Mouse (Mus musculus) erythroblast, embryonic 14.5 days (primary cell): ENCODE data around the gene Dct. TPM values are rescaled to one million over a fixed set of nuclear protein-coding genes. Genes with fewer than 3 reads are reported as not detected.

Experiments used
- H3K27me3 ChIP-seq: 2 replicates; pipeline ENCODE4 v1.6.1; 2012; ENCODE audit warnings: inconsistent platforms; ENCODE audit not compliant: control insufficient read depth
- H3K36me3 ChIP-seq: 2 replicates; pipeline ENCODE4 v1.6.1; 2012; ENCODE audit warnings: mild to moderate bottlenecking, inconsistent platforms; ENCODE audit not compliant: control insufficient read depth
- H3K4me1 ChIP-seq: 2 replicates; pipeline ENCODE4 v1.6.1; 2012; ENCODE audit warnings: inconsistent platforms; ENCODE audit not compliant: control insufficient read depth
- H3K4me3 ChIP-seq: replicated peaks from 2 replicates; pipeline ENCODE3; 2012; ENCODE audit warnings: moderate library complexity, mild to moderate bottlenecking, inconsistent platforms
- H3K9me3 ChIP-seq: 2 replicates; pipeline ENCODE4 v1.6.1; 2012; ENCODE audit warnings: low read length, inconsistent platforms, mixed read lengths; ENCODE audit not compliant: control insufficient read depth
- GATA1 ChIP-seq: IDR thresholded peaks from 2 replicates; pipeline ENCODE4 v1.6.1; 2012; ENCODE audit warnings: low read length, inconsistent platforms, mixed read lengths
- TAL1 ChIP-seq: IDR thresholded peaks from 3 replicates; pipeline ENCODE4 v1.6.1; 2012; ENCODE audit warnings: low read length, inconsistent platforms, mixed read lengths
- polyA plus RNA-seq: library from polyadenylated mRNA; stranded (reverse); fragments of >175 nt; gene quantifications from 2 replicates; pipeline ENCODE4 v1.2.3, GENCODE M21; 2012

Dct gene
- polyA plus RNA-seq, 1 experiment = not detected

DNA sequence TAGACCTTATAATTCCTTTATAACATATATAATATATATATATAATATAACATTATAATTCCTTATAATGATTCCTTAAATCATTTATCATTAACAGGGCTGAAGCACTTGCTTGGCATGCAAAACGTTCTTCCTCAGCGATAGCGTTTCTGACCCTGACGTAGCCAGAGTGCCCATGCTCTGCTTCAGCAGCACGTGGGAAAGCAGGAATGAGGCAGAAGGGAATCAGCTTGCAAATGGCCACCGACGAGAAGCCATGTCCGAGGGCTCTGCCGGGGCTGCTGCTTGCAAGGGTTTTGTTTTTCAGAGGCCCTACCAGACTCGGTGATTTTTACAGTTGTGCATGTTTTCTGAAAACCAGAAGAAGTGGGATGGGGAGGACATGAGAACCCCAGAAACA is 1.6 kb downstream of the Dct start:
- H3K4me3 ChIP-seq = no peak overlapping the region
- H3K36me3 ChIP-seq = no peaks in the 10 kb centered on the region
- no peak for TF ChIP-seq TAL1
- no peak for TF ChIP-seq GATA1
- H3K9me3 ChIP-seq = no peaks in the 10 kb centered on the region
- no peaks in the 10 kb centered on the region for H3K4me1 ChIP-seq
- no peaks in the 10 kb centered on the region; the same call in 1 of the 2 replicates for H3K27me3 ChIP-seq

DNA sequence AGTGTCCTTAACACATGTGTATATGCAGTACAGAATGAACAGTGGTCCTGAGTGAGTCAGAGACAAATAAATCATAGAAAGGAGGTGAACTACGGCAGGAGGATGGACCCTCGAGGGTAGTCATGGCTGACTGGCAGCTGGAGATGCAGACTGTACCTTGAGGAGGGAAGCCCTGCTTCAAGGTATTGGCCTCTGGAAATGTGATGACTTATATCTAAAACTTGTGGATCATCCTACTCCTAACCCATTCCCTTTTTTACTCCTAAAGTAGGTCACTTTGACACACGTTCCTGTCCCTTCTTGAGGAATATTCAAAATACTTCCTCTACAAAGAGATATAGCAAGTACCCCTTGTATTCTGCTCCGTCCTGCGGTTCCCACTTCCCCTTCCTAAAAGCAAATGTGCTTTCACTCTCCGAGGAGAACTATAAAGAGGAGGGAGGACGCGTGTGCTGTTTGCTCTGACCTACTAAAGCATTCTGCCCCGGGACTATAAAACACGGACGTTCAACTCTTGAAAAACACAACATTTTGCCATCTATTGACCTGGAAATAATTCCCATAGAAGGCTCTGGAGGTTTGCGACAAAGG is 2.3 kb downstream of the Dct start:
- Histone ChIP-seq H3K4me1 (no peaks in the 10 kb centered on the region), H3K27me3 (no peaks in the 10 kb centered on the region; the same call in 1 of the 2 replicates), H3K4me3 (no peak overlapping the region), H3K9me3 (no peaks in the 10 kb centered on the region), H3K36me3 (no peaks in the 10 kb centered on the region)
- no peak for TF ChIP-seq TAL1
- TF ChIP-seq GATA1 = no peak

DNA sequence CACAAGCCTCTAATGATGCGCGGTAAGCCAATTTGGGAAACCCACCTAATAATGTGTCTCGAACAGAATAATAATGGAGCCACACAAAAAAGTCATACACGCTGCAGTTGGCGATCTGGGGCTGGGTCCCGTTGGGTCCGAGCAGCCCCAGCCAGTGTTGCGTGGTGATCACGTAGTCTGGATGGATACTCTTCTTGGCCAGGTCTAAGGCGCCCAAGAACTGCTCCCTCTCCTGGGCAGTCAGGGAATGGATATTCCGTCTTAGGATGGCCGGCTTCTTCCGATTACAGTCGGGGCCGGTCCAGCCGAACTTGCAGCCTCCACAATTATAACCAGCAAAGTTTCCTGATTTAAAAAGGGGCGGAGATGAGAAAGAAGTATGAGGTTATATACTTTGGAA is 9.1 kb downstream of the Dct start:
- TF ChIP-seq TAL1 = no peak
- no peak for TF ChIP-seq GATA1
- no peaks in the 10 kb centered on the region for H3K36me3 ChIP-seq
- no peak overlapping the region for H3K4me3 ChIP-seq
- H3K27me3 ChIP-seq = no peaks in the 10 kb centered on the region; the same call in 1 of the 2 replicates
- no peaks in the 10 kb centered on the region for H3K4me1 ChIP-seq
- H3K9me3 ChIP-seq = no peaks in the 10 kb centered on the region

DNA sequence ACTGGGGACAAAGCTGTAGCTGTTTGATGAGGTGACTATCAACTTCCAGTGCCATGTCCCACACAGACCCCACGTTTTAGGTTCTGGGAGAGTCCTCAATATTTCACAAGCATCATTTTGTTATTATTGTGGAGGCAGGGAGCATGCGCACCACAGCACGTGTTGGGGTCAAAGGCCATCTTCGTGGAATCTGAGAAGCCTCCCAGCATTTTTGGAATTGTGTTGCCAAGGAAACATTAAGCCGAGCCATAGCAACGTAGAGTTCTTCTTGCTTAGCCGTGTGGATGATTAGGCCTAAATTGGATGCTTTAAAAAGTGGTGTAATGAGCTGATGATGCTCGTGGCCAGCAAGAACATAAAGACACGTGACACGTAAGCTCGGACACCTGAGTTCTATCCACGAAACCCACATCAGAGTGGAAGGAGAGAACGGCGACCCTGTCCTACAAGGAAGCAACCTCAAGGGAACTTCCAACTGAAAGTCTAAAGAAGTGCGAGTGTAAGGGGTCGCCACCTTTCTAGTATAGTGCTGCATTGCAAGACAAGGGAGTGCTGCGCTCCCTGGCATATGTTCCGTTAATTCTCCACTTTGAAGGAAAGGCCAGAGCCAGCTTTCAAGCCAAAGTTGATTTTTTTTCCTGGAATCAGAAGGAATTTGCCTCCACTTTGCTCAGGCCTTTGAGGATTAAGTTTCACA is 9.8 kb downstream of the Dct start:
- no peaks in the 10 kb centered on the region for H3K9me3 ChIP-seq
- H3K4me1 ChIP-seq = no peaks in the 10 kb centered on the region
- no peak for TF ChIP-seq GATA1
- no peak for TF ChIP-seq TAL1
- H3K27me3 ChIP-seq = no peaks in the 10 kb centered on the region; the same call in 1 of the 2 replicates
- H3K36me3 ChIP-seq = no peaks in the 10 kb centered on the region
- no peak overlapping the region for H3K4me3 ChIP-seq

DNA sequence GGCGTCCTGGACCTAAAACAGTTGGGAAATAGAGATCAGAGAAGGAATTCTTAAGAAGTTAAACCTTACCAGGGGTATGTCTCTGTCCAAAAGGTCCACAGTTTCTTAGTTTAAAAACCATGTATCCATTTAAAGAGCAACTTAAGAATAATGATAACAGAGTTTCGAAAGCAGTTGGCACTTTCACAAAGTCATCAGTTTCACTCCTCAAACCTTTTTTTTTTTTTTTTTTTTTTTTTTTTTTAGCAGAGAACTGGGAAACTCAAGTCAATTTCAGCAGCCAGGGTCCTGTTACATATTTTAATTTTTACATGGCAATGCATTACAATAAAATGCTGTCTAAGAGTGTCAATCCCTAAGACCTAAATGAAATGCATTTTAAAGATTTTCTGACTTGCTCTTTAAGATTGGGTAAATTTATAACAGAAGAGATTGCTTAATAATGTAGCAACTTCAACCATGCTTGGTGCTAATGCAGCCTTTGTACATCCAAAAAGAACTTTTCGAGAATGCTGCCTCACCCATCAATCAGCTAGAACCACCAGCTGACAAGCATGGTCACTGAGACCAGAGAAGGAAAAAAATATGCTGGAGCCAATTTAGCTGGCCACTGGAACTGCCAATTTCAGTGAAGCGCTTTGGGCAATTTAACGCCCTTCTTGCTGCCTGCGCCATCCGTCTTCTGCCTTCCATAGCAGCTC is 11.3 kb downstream of the Dct start:
- no peaks in the 10 kb centered on the region for H3K4me1 ChIP-seq
- TF ChIP-seq GATA1 (no peak), TAL1 (no peak)

DNA sequence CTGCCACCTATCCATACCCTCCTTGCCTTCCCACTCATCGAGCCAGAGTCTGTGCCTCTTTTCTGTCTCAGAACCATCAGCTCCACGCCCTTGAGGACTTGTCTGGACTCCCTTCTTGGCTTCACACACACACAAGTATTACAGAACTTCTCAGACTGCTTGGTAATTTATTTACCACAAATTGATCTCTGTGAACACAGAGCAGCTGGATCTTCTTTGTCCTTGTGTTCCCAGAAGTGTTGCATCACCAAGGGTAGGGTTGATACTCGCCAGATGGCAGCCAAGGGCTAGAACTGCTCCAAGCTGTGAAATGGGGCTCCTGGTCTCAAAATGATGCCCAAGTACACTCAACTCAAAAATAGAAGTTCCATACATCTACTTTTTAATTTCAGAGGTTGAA is 13.0 kb downstream of the Dct start:
- peaks cover 2% of the 10 kb centered on the region for H3K9me3 ChIP-seq
- H3K27me3 ChIP-seq = no peaks in the 10 kb centered on the region; the same call in 1 of the 2 replicates
- no peak overlapping the region for H3K4me3 ChIP-seq
- TF ChIP-seq GATA1 = no peak
- TF ChIP-seq TAL1 = no peak
- no peaks in the 10 kb centered on the region for H3K36me3 ChIP-seq
- H3K4me1 ChIP-seq = no peaks in the 10 kb centered on the region

More for the DNA sequence above, 11.3 kb downstream of the Dct start:
- Histone ChIP-seq H3K27me3 (no peaks in the 10 kb centered on the region; the same call in 1 of the 2 replicates), H3K36me3 (no peaks in the 10 kb centered on the region), H3K9me3 (no peaks in the 10 kb centered on the region; the same call in 1 of the 2 replicates), H3K4me3 (no peak overlapping the region)

DNA sequence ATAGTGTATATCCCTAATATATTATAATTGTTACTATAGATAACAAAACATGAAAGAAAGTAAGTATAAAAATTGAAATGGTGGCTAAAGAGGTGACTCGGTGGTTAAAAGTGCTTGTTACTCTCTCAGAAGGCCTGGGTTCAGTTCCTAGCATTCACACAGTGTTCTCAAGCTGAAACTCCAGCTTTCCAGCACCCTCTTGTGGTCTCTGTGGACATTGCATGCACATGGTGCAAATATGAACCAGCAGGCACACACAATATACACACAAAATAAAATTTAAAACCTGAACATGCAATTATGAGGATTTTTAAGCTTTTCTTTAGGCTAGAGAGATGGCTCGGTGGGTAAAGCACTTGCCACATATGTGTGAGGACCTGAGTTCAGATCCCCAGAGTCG is 24.5 kb downstream of the Dct start:
- H3K4me1 ChIP-seq = no peaks in the 10 kb centered on the region
- H3K4me3 ChIP-seq = no peak overlapping the region
- no peak for TF ChIP-seq GATA1
- TF ChIP-seq TAL1 = no peak
- no peaks in the 10 kb centered on the region for H3K36me3 ChIP-seq
- peaks cover 32% of the 10 kb centered on the region for H3K9me3 ChIP-seq
- H3K27me3 ChIP-seq = no peaks in the 10 kb centered on the region

DNA sequence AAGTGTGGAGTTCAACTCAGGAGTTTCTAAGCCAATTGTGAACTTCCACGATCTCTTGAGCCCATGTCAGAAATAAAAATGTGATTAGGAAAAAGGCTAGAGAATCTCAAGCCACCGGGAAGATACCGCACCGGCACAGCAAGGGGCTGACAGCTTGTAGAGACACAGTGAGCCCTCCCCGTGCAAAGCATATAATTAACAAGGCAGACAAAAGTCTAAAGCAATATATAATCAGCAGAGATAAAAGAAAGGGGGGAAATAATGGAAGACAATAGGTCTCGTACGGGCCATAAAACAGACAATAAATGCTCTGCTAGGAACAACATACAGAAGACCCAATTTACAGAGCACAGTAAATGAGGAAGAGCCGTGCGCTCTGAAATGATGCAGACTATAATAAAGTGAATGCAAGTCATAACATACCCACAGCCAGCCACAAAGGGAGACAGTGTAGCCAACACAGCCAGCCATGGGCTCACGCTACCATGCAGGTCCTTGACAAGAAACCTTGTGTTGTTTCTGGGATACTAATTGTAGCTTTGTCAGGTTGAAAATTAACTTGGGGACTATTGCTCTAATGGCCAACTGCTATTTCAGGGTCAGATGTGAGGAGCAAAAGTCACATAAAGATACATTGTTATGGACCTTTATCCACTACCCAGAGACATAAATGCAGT is 30.0 kb downstream of the Dct start:
- Histone ChIP-seq H3K4me1 (no peaks in the 10 kb centered on the region), H3K4me3 (no peak overlapping the region), H3K27me3 (no peaks in the 10 kb centered on the region), H3K36me3 (no peaks in the 10 kb centered on the region), H3K9me3 (peaks cover 9% of the 10 kb centered on the region; the same call in 1 of the 2 replicates)
- TF ChIP-seq TAL1 (no peak), GATA1 (no peak)

DNA sequence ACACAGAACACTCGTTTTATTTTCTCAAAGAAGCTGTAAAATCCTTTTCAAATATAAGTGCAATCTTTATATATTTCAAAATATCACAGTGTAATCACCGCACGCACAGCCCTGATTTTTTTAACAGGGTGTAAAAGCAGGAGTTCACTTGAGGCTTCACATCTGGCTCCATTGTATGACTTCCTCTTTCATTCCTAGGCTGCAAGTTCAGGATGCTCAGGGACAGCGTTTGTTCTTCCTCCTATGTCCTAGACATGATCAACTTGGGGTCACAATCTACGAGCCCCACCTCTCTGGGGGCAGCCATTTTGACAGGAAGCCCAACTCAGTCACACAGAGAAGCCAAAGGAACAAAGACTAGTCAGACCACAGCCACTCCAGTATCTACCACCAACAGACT is 32.7 kb downstream of the Dct start:
- Histone ChIP-seq H3K4me1 (no peaks in the 10 kb centered on the region), H3K27me3 (no peaks in the 10 kb centered on the region), H3K4me3 (no peak overlapping the region), H3K9me3 (peaks cover 9% of the 10 kb centered on the region; the same call in 1 of the 2 replicates), H3K36me3 (no peaks in the 10 kb centered on the region)
- TF ChIP-seq TAL1 = no peak
- no peak for TF ChIP-seq GATA1
